Comparison of ENCODE assay signal across 9 mouse cellular contexts in genomic region chr12:81844572-81844971, GRCm38 (mm10). TPM values are rescaled to one million over a fixed set of nuclear protein-coding genes. Genes with fewer than 3 reads are reported as not detected.
DNase-seq lines count a peak whose midpoint lies in the region; ATAC-seq and TF ChIP-seq lines count a peak whose summit lies in the region.
"Had no signal": no experiment of that assay in that cellular context is flagged by ENCODE, and none has a peak within 500 bp of the region (broad histone marks: within the 10 kb centered on the region; RNA-seq: fewer than 3 reads in every experiment).

No protein-coding gene starts in this region.

- H3K27ac ChIP-seq in kidney, embryonic 15.5 days: no peak overlapping the region
- H3K27ac ChIP-seq in embryonic fibroblast, embryonic 13.5 days (ENCODE audit: insufficient read depth, low read length): peak overlapping the region; percentile 13; the same call in 1 of the 2 replicates
- H3K27ac ChIP-seq in intestine, embryonic 16.5 days (ENCODE audit: low read length): no peak overlapping the region
- H3K27ac ChIP-seq in midbrain, embryonic 15.5 days: no peak overlapping the region

- H3K9ac ChIP-seq in kidney, embryonic 15.5 days: no peak overlapping the region
- H3K9ac ChIP-seq in intestine, embryonic 16.5 days (ENCODE audit: low read depth, low read length): no peak overlapping the region
- H3K9ac ChIP-seq in midbrain, embryonic 15.5 days: no peak overlapping the region

- peaks cover 18% of the 10 kb centered on the region for H3K4me1 ChIP-seq in kidney, embryonic 15.5 days
- H3K4me1 ChIP-seq in embryonic fibroblast, embryonic 13.5 days (ENCODE audit: control insufficient read depth, insufficient read depth, low read length): peaks cover 28% of the 10 kb centered on the region
- H3K4me1 ChIP-seq in intestine, embryonic 16.5 days (ENCODE audit: control insufficient read depth, insufficient read depth, low read length): peaks cover 7% of the 10 kb centered on the region
- peaks cover 25% of the 10 kb centered on the region for H3K4me1 ChIP-seq in midbrain, embryonic 15.5 days

- no peak for ATAC-seq in kidney, embryonic 15.5 days (replicated peaks; ENCODE audit: low FRiP score)
- peak; percentile 72 for ATAC-seq in intestine, embryonic 16.5 days
- ATAC-seq in midbrain, embryonic 15.5 days (replicated peaks): no peak
- ATAC-seq: Patski had no signal

- no peaks in the 10 kb centered on the region for H3K9me3 ChIP-seq in kidney, embryonic 15.5 days (replicated peaks)
- no peaks in the 10 kb centered on the region for H3K9me3 ChIP-seq in intestine, embryonic 16.5 days (ENCODE audit: control insufficient read depth, low read length)
- H3K9me3 ChIP-seq in midbrain, embryonic 15.5 days: no peaks in the 10 kb centered on the region

- 41% methylated on average over 13 of the region's 13 CpGs for WGBS in kidney, embryonic 15.5 days
- 43% methylated on average over 13 of the region's 13 CpGs for WGBS in intestine, embryonic 16.5 days
- WGBS in midbrain, embryonic 15.5 days: 45% methylated on average over 13 of the region's 13 CpGs

- DNase-seq in kidney, postnatal 4 days: no peak
- DNase-seq in yolk sac, embryonic 10.5 days (ENCODE audit: low spot score): no peak
- no peak for DNase-seq in adrenal gland, adult 8-10 months
- DNase-seq in ovary, postnatal 10 days (ENCODE audit: low spot score): no peak

- H3K27me3 ChIP-seq in kidney, embryonic 15.5 days: no peaks in the 10 kb centered on the region
- no peaks in the 10 kb centered on the region for H3K27me3 ChIP-seq in intestine, embryonic 16.5 days (replicated peaks; ENCODE audit: control insufficient read depth, insufficient read depth, low read length)
- H3K27me3 ChIP-seq in midbrain, embryonic 15.5 days (replicated peaks): no peaks in the 10 kb centered on the region
- H3K27me3 ChIP-seq: Patski had no signal

- H3K36me3 ChIP-seq in kidney, embryonic 15.5 days: no peaks in the 10 kb centered on the region
- no peaks in the 10 kb centered on the region for H3K36me3 ChIP-seq in intestine, embryonic 16.5 days (ENCODE audit: control insufficient read depth, insufficient read depth, low read length)
- H3K36me3 ChIP-seq in midbrain, embryonic 15.5 days (replicated peaks): no peaks in the 10 kb centered on the region

- no peak for TF ChIP-seq CTCF in embryonic fibroblast, embryonic 13.5 days (IDR thresholded peaks at IDR 0.05; ENCODE audit: borderline replicate concordance, insufficient read depth, low read length)

- no peak for TF ChIP-seq POLR2A in embryonic fibroblast, embryonic 13.5 days (IDR thresholded peaks at IDR 0.05; ENCODE audit: low read depth, low read length)

- H3K4me2 ChIP-seq in kidney, embryonic 15.5 days: peak overlapping the region; percentile 54
- peak overlapping the region; percentile 42 for H3K4me2 ChIP-seq in intestine, embryonic 16.5 days (ENCODE audit: low read depth, low read length)
- peak overlapping the region; percentile 41 for H3K4me2 ChIP-seq in midbrain, embryonic 15.5 days

- peak overlapping the region; percentile 17 for H3K4me3 ChIP-seq in kidney, embryonic 15.5 days (replicated peaks)
- no peak overlapping the region for H3K4me3 ChIP-seq in embryonic fibroblast, embryonic 13.5 days (ENCODE audit: insufficient read depth, low read length)
- H3K4me3 ChIP-seq in intestine, embryonic 16.5 days (ENCODE audit: low read length): peak overlapping the region; percentile 7; the same call in 1 of the 2 replicates
- no peak overlapping the region; the same call in 1 of the 2 replicates for H3K4me3 ChIP-seq in midbrain, embryonic 15.5 days

RNA-seq across cellular contexts. Expression of gene Pcnx, which starts 15.3 kb away (rescaled TPM):
- 8.8 and 10.2 TPM in 2 replicates for polyA plus RNA-seq in kidney, embryonic 15.5 days (2015; fragmentation: Nextera tagmentation; extraction: Ambion mirVana)
- 31.7 and 39.1 TPM in 2 replicates for polyA plus RNA-seq in embryonic fibroblast, embryonic 13.5 days (2011; ENCODE audit: insufficient read length, low read depth, missing spikeins)
- 6.3 and 10.3 TPM in 2 replicates for polyA plus RNA-seq in intestine, embryonic 16.5 days (2015; fragmentation: Nextera tagmentation; extraction: Ambion mirVana)
- polyA plus RNA-seq in midbrain, embryonic 15.5 days (2015; fragmentation: Nextera tagmentation; extraction: Ambion mirVana): 9.3 and 12.2 TPM in 2 replicates
- 10 to 100 TPM; 56.1 to 89.3 (median 70.1) TPM for total RNA-seq in adrenal gland, adult 8-10 months (2022)

Comparison
In these comparisons a context has a peak if more than half of its experiments do, and no peak if none do; other contexts are left out.
1. H3K4me3 ChIP-seq: peak in kidney, embryonic 15.5 days (single experiment) and intestine, embryonic 16.5 days (single experiment); none in embryonic fibroblast, embryonic 13.5 days (single experiment) and midbrain, embryonic 15.5 days (single experiment).
2. Peak in every context shown above with its lines, with median percentiles within 50 percentile points of each other: H3K4me2 ChIP-seq.